Mouse (Mus musculus): ENCODE data around the gene Pld1. TPM values are rescaled to one million over a fixed set of nuclear protein-coding genes. Genes with fewer than 3 reads are reported as not detected.

Gene Pld1
- 127 TPM for polyA plus RNA-seq (2014; fragmentation: Illumina TruSeq; extraction: RNeasy Lipid Tissue Mini Kit (QIAGEN cat#74804); ENCODE audit: low replicate concordance)

GRCm38 (mm10) chr3:27938381-27939323, at the start of gene Pld1:
Gene Pld1 (plus strand): TSS chr3:27938695.

GRCm38 (mm10) chr3:27896318-27896892, 42.1 kb upstream of the Pld1 start, which contains the start of gene Tmem212:
Gene Tmem212 (minus strand): TSS chr3:27896368.

Other genes starting within 250 kb of the Pld1 start
- 17.8 TPM for gene Fndc3b, start 227.4 kb upstream of the Pld1 start, polyA plus RNA-seq (2014; fragmentation: Illumina TruSeq; extraction: RNeasy Lipid Tissue Mini Kit (QIAGEN cat#74804); ENCODE audit: low replicate concordance)
- not detected for gene Tmem212, start 42.3 kb upstream of the Pld1 start, polyA plus RNA-seq (2014; fragmentation: Illumina TruSeq; extraction: RNeasy Lipid Tissue Mini Kit (QIAGEN cat#74804); ENCODE audit: low replicate concordance)

Data from small intestine, adult 10 weeks (tissue).